Mouse (Mus musculus) layer of hippocampus, postnatal 25 days (tissue): ENCODE measurements at regions not wholly inside any gene's neighbourhood (a gene's known extent, or its start where the extent isn't known, plus 50 kb on each side); places are given as distances from the start of the nearest gene placed in this dataset.
A peak's percentile ranks its signal among the peaks of the same experiment; 100 is the strongest.
"Not testable (repeated sequence)": the region's sequence is repeated elsewhere in the genome, so short reads cannot be mapped to it uniquely, and the experiment has no call there.

ENCODE experiments used
- DNase-seq, 2 experiments: peaks; one replicate each; pipeline ENCODE4 v3.0.0; 2022; ENCODE audit warnings: mixed read lengths in 2 of 2, low spot score in 1 of 2; ENCODE audit errors: extremely low spot score in 1 of 2

DNA sequence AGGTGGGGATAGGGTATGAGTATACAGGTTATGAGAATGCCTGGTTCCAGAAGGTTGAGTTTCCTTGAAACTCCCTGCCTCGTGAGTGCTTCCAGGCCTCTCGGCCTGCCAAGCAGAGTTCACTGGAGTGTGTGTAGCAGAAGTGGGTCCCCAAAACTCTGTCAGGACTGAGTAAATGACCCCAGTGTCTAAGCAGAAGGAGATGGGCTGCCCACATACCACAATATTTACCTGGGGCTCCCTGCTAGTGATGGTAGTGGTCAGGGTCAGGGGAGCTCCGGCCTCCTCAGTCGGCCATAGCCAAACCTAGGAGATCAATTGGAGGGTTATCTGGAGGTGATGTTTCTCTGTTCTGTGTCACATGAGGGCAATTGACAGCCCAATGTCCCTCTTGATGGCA, 126.9 kb upstream of the Thpo start:
- DNase-seq, result no peak

DNA sequence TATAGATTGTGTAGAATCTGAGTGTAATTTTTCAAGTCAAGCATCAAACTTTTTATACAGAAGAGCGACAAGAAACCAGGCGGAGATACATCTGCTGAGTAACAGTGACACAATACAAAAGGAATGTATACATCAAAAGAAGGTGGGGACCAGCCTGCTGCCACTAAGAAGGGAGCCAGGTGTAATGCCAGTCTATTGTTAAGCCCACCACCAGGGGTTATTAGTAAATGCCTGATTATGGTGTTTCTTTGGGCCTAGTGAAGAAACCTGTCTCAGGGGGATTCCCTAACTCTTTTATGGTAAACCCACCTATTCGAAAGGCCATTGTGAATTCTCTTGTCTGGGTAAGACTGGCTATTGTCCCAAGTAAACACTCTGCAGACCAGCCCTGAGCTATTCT, 126.3 kb upstream of the Thpo start:
- DNase-seq, result not testable (repeated sequence)

DNA sequence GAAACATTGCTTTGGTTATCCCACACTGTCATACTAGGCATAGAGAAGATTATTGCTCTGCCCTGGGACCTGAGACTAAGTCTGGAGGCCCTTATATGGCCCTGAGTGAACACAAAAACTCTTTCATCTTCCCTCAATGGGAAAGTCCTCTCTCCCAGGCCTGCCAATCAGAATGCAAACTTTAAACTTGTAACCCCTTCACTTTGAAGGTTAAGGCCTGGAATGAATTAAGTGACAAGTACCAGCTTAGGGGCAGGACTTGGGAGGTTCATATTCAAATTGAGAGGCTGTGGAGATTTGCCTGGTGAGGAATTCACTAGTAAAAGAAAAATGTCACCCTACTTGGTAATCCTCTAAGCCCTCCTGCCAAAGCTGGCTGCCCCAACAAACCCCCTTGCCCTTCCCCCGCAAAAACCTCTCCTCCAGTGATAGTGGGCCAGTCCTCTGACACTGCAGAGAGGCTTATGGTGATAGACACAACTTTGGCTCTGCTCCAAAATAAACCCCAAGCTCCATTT, 120.4 kb upstream of the Thpo start:
- no peak for DNase-seq

DNA sequence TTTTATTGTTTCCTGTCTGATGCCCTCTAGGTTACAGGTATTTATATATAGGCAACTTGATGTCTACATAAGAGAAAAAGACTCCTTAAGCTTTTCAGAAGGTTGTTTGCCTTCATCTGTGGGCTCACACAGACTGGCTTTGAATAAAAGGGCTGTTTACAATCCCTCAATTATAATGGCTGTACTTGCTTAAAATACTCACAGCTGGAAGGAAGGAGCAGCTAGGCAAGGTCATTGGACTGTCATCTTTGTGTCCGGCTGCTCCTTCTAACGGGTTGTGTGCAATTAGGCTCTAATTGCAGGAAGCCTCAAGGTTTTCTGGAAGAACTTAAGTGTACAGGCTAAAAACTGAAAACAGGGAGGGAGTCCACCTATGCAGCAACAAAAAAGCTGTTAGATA, 103.8 kb upstream of the Thpo start:
- no peak for DNase-seq

DNA sequence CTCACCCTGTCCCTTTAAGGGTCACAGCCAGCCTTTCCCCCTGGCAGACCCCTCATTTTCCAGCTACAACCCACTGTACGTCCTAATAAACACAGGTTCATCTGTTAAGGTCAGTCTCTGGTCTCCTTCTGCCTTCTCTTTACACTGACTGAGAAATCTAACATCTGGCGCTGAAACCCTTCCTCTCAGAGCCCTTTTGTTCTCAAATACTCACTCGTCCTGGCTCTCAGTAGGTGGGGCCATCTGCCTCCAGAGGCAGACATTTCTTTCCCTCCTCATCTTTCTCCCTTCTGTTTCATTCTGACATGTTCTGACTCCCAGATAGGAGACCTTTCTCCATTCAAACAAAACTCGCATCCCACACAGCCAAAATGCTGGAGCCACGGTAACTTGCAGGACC, 102.6 kb upstream of the Thpo start:
- no peak for DNase-seq

DNA sequence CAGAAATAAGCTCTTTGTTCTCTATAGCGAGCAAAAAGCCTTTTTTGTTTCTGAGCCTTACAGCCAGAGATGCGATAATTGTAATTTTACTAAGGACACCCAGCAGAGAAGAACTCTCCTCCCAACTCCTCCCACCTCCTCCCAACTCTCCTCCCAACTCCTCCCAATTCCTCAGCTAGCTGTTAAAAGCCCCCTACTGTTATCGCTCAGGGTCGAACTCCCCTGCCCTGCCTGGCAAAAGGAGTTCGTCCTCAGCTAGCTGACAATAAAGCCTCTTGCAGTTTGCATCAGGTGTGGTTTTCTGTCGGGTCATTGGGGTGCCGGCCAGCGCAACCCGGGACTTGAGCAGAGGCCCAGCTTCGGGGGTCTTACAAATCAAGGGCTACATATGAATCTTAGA, 99.5 kb upstream of the Thpo start:
- DNase-seq, result not testable (repeated sequence)

DNA sequence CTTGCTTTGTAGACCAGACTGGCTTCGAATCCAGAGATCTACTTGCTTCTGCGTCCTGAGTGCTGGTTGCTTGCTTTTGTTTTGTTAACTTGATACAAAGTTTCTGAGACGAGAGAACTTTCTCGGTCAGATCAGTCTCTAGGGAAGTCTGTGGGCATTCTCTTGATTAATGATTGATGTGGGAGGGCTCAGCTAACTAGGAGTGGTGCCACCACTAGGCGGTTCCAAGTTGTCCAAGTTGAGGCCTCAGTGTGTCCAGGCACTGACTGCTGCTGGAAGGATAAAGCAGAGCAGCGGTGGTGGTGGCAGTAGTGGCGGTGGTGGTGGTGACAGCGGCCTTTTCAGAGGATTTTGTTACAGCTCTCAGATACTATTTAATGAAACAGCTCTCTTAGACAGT, 99.0 kb upstream of the Thpo start:
- no peak for DNase-seq

DNA sequence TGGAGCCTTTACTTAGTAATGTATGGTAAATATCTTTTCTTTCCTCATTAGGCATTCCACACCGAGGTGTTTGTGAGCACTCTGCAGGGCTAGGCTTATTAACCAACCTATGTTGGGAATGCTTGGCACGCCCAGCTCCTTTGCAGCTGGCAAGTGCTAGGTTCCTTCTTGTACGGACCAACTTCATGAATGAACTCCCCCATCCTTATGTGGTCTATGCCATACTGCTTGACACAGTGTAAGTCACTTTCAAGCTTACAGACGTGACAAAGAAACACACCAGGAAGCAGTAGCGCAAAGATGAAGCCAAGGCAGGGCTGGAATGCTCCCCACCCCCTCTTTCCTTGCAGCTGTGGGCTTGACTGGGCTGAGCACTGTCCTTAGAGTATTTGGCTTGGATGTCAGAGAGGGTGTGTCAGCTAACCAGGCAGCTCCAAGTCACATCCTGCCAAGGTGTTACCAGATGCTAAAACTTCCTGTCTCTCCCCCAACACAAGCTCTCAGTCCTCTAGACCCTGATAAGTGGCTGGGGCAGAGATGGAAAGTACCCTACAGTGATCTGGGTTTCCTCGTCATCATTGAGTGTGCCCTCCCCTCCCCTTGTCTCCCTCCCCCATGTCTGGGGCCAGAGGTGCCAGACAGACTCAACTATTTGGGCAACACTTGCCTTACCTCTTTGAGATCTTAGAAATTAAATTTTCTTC, 95.6 kb upstream of the Thpo start:
- DNase-seq, result no peak

DNA sequence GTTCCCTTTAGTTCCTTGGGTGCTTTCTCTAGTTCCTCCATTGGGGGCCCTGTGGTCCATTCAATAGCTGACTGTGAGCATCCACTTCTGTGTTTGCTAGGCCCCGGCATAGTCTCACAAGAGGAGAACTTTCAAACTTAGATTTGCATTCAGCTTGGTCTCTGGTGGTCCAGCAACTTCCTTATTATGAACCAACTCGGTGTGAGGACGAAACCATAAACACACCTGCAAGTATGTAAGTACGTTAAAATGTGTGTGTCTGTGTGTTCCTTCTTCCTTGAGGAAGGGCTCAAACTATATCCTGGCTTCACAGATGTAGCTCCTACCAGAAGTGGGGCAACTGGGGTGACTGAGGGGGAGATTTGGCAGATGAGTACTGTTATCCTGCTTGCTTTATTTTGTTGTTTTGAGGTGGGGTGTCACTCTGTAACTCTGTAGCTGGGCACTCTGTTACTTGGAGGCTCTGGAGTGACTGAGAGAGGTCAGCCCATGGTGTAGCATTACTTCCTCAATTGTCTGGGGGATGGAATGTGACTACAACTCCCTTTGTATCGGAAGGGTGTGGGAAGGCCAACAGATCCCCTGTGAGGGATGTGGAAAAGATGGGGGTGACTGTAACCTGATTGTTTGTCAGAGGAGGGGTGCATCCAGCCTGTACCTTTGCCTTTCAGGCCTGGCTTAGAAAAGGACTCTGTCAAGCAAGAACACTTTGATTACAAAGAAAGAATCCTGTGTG, 94.9 kb upstream of the Thpo start:
- no peak for DNase-seq

DNA sequence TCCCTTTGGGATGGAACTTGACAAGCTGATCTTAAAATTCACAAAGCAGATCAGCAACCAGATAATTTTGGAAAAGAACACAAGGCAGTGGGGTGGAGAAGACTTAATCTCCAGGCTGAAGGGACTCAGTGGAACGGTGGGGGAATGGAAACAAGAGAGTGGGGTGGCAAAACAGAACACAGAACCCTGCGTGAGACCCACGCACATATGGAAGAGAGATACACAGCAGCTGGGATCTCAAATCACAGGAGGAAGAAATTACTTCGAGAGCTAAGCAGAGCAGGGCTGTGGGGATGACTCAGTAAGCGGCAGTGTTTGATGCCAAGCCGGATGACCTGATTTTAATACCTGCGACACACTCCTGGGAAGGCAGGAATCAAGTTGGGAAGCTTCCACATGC, 89.9 kb upstream of the Thpo start:
- DNase-seq, result no peak

DNA sequence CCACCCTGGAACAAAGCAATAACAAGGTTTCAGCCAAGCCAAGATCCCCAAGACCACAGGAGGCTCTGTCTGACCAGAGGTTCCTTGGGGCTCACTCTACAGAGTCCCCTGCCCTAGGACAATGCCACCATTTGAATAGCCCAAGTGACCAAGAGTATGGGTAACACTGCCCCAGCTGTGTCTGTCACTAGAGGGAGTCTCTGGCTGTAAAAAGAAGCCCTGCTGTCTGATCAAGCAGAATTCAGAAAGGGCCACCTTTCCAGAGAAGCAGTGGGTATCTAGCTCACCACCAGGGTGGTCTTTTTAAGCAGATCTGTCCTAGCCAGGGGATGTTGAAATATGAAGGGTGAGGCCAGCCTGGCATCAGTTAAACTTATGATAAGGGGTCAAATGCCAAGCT, 86.6 kb upstream of the Thpo start:
- no peak for DNase-seq

DNA sequence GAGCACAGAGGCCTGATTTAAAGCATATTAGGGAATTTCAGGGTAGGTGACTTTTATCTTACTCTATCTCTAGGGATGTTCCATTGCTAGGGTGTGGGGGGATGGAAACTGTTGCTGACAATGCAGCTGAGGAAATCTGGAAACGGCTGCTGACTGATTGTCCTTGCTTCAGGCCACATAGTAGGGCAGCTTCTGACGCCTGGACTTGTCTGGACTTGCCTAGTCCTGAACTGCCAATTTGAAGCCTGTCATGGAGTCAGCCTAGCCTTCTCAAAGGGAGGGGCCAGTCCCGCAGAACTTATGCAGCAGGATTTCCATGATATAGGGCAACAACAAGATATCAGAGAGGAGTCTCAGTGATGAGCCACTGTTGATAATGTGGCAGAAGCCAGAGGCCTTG, 85.3 kb upstream of the Thpo start:
- no peak for DNase-seq

DNA sequence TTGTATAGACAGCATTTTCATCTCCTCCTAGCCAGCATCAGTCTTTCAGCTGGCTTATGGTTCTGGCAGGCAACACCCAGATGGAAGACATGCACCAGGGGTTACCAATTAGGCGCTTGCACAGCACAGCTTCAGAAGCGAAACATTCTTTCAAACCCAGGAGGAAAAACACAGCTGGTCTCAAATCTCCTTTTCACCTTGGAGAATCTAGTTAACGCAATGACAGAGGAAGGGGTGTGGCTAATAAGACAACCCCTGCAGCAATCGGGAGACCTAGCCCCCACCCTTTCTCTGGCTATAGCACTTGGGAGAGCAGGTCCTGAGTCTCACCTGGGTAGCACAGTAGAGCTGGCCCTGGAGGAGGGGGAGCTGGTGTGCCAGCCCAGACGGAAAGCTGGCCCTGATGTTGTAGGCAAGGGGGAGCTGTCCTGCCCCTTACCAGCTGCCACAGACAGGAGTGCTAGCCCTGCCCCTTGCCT, 84.4 kb upstream of the Thpo start:
- DNase-seq, result no peak

DNA sequence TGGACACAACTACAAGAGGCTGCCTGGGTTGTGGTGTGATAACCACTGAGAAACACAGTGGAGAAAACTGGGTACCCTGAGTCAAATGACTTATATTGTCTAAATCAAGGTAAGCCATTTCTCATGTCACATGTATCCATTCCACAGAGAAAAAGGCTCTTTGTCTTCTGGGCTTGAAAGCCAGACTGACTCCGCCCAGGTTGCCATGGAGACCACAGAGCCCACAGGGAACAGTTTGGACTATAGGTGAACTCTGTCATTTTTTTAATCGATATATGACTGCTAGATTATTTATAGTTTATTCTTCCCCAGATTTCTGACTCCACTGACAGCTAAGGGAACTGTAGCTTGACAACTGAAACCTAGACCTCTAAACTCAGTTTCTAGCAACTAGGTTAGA, 80.7 kb upstream of the Thpo start:
- DNase-seq, result no peak

DNA sequence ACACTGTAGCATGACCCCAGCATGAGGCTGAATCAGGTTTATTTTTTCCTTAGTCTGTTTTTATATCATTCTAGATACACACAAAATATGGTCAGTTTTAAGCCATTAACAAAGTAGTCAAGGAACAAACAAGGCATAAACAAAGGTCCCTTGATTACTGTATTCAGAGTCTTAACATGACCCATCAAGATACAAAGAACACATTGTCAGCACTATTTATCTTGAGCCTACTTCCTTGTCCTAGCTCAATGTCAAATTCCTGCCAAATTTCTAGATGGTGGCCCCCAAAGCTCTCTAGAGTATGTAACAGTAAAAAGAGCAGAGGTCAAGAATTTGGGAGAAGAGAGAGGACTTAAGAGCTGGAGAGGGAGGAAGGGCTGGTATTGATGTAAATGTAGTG, 79.9 kb upstream of the Thpo start:
- DNase-seq, result no peak

DNA sequence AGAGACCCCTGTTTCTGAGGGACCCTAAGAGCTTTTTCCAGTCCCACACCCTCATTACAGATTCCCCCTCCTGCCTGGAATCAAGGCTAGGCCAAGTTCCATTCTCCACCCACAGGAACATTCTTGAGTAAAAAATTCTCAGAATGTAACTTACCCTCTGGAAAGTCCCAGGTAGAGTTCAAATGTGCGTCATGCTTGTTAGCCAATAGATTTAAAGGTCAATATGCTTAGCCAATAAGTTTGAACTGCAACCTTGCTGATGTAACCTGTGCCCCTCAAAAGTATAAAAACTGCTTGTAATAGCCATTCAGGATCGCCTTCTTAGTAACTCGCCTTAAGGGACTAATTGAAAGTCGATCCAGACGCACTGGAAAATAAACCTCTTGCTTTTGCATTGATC, 77.7 kb upstream of the Thpo start:
- not testable (repeated sequence) for DNase-seq

DNA sequence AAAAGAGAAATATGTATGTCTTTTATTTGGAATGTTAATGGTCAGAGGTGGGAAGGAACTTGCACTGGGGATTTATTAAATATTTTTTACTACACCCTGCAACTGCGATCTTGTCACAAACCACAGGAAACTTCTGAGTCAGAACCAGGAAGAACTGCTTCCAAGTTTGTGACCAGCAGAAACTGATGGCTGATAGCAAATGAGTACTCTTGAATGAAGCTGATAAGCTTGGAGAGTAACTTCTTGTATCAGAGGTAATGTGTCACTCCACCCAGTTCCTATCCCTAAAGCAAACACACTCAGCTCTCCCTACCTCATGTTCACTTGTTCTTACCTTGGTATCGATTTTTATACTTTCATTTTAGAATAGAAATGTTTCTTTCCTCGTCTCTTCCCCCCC, 76.0 kb upstream of the Thpo start:
- DNase-seq, result no peak

DNA sequence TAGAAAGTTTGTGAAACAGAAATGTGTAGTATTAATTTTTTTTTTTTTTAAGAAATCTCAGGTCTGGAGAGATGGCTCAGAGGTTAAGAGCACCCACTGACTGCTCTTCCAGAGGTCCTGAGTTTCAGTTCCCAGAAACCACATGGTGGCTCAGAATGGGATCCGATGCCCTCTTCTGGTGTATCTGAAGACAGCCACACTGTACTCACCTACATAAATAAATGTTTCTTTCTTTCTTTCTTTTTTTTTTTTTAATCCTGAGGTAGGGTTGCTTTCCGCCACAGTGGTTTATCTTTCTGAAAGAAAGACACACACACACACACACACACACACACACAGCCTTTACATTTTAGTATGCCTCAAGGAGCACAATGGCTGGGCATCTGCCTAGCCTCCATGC, 74.0 kb upstream of the Thpo start:
- no peak for DNase-seq

DNA sequence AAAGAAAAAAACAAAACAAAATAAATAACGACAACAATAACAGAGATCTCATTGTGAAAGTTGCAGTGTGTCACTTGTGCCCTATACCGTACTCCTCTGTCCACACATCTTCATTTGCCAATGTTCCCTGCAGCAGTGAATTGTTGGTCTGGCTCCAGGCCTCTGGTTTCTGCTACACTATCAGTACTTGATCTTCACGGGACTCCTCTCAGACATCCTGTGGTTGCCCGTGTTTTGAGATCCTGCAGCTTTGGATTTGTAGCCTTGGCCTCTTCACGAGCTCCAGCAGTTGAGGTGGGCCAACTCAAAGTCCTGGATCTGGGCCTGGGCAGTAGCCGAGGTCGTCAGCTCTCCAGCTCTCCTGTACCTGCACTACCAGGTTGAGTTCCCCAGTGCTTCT, 72.4 kb upstream of the Thpo start:
- no peak for DNase-seq

DNA sequence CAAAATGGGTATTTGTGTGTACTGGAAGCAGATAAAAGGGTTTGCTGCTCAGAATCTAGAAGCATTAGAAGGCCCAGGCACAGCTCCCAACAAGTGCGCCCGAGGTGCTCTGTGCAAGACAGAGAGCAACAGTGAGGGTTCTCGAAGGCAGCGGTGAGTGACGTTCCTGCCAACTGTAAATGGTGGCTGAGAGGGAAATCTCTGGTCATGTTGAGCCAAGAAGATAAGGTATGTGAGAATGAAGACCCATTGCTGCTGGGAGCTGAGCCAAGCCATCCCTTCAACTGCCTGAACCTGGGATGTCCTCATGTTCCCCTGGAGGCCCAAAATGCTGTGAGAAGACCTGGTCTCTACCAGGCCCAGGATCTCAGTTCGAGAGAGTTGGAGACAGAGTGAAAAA, 71.5 kb upstream of the Thpo start:
- DNase-seq, result no peak

DNA sequence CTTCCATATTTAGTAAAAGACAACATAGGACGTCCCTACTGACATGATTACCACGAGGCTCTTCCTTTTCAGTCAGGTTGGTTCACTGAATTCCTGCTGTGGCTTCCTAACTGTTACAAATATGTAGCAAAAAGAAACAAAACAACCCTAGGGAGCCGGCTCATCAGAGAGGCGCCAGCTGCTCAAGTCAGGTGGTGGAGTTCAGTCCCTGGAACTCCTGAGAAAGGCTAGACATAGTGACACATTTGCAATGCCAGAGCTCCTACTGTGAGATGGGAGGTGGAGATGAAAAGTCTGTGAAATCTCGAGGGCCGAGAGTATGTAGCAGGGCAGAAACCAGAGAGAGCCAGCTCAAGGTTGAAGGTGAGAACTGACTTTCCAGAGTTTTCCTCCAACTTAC, 70.8 kb upstream of the Thpo start:
- no peak for DNase-seq

DNA sequence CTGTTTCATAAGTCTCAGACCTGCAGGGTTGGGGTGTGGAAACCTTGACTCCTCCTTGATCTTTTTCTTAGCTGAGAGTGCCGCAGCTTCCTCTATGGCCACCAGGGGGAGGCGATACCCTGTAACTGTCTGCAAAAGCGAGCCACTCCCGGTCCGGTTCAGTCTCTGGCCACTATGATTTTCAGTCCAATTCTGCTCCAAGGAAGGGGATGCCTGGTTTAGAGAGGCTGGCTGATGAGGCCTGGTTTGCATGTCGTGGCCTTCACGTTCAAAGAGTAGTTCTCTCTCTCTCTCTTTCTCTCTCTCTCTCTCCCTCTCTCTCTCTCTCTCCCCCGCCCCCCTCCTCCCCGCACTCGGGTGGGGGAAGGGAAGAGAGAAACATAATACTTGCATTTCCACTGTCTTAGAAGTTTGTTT, 70.3 kb upstream of the Thpo start:
- DNase-seq, result peak; percentile 51 to 65
